Comparison of ENCODE assay signal across 8 mouse cellular contexts in the genomic region with DNA sequence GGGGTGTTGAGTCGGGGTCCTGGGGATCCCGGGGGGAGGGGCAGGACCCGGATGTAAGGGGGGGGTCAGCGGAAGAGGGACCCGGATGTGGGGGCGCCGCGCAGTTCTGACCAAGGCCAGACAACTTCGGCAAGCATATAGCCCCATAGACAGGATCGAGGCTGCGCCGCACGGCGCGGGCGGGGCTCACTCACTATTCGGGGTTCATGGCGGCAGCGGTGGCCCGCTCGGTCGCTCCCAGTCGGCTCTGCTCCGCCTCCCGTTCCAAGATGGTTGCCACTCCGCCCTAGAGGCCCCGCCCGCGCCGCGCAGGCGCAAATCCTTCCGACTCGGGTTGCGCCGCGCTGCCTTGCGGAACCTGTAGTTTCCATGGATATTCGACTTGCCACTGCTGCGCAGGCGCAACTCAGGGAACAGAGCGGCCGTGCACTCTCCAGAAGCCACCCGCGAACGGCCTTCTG. TPM values are rescaled to one million over a fixed set of nuclear protein-coding genes. Genes with fewer than 3 reads are reported as not detected.
DNase-seq lines count a peak whose midpoint lies in the region; ATAC-seq and TF ChIP-seq lines count a peak whose summit lies in the region.

Rab1b (minus strand) TSS at position 342 of the 461 bp plus-strand sequence.

- WGBS in kidney, embryonic 14.5 days = under 1% methylated on average over 43 of the region's 46 CpGs
- WGBS in limb, embryonic 15.5 days = under 1% methylated on average over 40 of the region's 46 CpGs

- peak within 1 kb of the TSS; percentile 91 for H3K4me2 ChIP-seq in kidney, embryonic 14.5 days (replicated peaks; ENCODE audit: low read depth, low read length)
- peak within 1 kb of the TSS; percentile 76 for H3K4me2 ChIP-seq in limb, embryonic 15.5 days

- no peaks in the 10 kb centered on the region for H3K9me3 ChIP-seq in kidney, embryonic 14.5 days (ENCODE audit: control insufficient read depth, low read length)
- no peaks in the 10 kb centered on the region for H3K9me3 ChIP-seq in limb, embryonic 15.5 days

- peak; percentile 94 for ATAC-seq in kidney, embryonic 14.5 days (ENCODE audit: low FRiP score, low TSS enrichment)
- peak; percentile 93 for ATAC-seq in limb, embryonic 15.5 days (ENCODE audit: insufficient number of reproducible peaks, low FRiP score, low TSS enrichment, low read depth)

- no peak for TF ChIP-seq POLR2A in bone marrow macrophage, adult 2 months (IDR thresholded peaks at IDR 0.05; ENCODE audit: borderline replicate concordance, low read depth, low read length)
- TF ChIP-seq POLR2A in embryonic fibroblast, embryonic 13.5 days (IDR thresholded peaks at IDR 0.05; ENCODE audit: low read depth, low read length) = peak; percentile 71

- DNase-seq in A20 (ENCODE audit: low read depth, low spot score) = peak; percentile 99
- DNase-seq in heart, adult 9 months (ENCODE audit: low spot score in 2 of 2) = peak; percentile 98 to 99
- DNase-seq in monocyte, adult 2 months (ENCODE audit: low read depth in 1 of 2, low spot score in 2 of 2) = peak; percentile 93 to 95
- DNase-seq in spleen, postnatal 36 days (ENCODE audit: low spot score in 2 of 2) = peak; percentile 98 to 99

- H3K27ac ChIP-seq in bone marrow macrophage, adult 2 months (ENCODE audit: insufficient read depth, low read depth, low read length) = peak within 1 kb of the TSS; percentile 97
- peak within 1 kb of the TSS; percentile 94 for H3K27ac ChIP-seq in embryonic fibroblast, embryonic 13.5 days (ENCODE audit: insufficient read depth, low read length)
- H3K27ac ChIP-seq in kidney, embryonic 14.5 days (ENCODE audit: low read depth, low read length) = peak within 1 kb of the TSS; percentile 91
- H3K27ac ChIP-seq in limb, embryonic 15.5 days = peak within 1 kb of the TSS; percentile 99

- peaks cover 28% of the 10 kb centered on the region for H3K4me1 ChIP-seq in bone marrow macrophage, adult 2 months (ENCODE audit: control insufficient read depth, insufficient read depth, low read length)
- peaks cover 5% of the 10 kb centered on the region for H3K4me1 ChIP-seq in embryonic fibroblast, embryonic 13.5 days (ENCODE audit: control insufficient read depth, insufficient read depth, low read length)
- H3K4me1 ChIP-seq in kidney, embryonic 14.5 days (ENCODE audit: control insufficient read depth, insufficient read depth, low read length) = peaks cover 22% of the 10 kb centered on the region
- H3K4me1 ChIP-seq in limb, embryonic 15.5 days = peaks cover 19% of the 10 kb centered on the region

- H3K36me3 ChIP-seq in kidney, embryonic 14.5 days (ENCODE audit: control insufficient read depth, insufficient read depth, low read length) = peaks cover 61% of the 10 kb centered on the region
- H3K36me3 ChIP-seq in limb, embryonic 15.5 days = peaks cover 68% of the 10 kb centered on the region

- peak within 1 kb of the TSS; percentile 89 for H3K4me3 ChIP-seq in bone marrow macrophage, adult 2 months (ENCODE audit: insufficient read depth, low read length)
- H3K4me3 ChIP-seq in embryonic fibroblast, embryonic 13.5 days (ENCODE audit: insufficient read depth, low read length) = peak within 1 kb of the TSS; percentile 84
- peak within 1 kb of the TSS; percentile 86 for H3K4me3 ChIP-seq in kidney, embryonic 14.5 days (ENCODE audit: low read length)
- peak within 1 kb of the TSS; percentile 82 for H3K4me3 ChIP-seq in limb, embryonic 15.5 days

- no peak for TF ChIP-seq CTCF in bone marrow macrophage, adult 2 months (IDR thresholded peaks at IDR 0.05; ENCODE audit: low read depth, low read length)
- TF ChIP-seq CTCF in embryonic fibroblast, embryonic 13.5 days (IDR thresholded peaks at IDR 0.05; ENCODE audit: borderline replicate concordance, insufficient read depth, low read length) = no peak

- no peaks in the 10 kb centered on the region for H3K27me3 ChIP-seq in kidney, embryonic 14.5 days (ENCODE audit: control insufficient read depth, insufficient read depth, low read length)
- no peaks in the 10 kb centered on the region for H3K27me3 ChIP-seq in limb, embryonic 15.5 days

- peak within 1 kb of the TSS; percentile 84 for H3K9ac ChIP-seq in kidney, embryonic 14.5 days (ENCODE audit: low read depth, low read length)
- H3K9ac ChIP-seq in limb, embryonic 15.5 days = peak within 1 kb of the TSS; percentile 81

RNA-seq across cellular contexts. Expression of gene Rab1b, which starts in this region (rescaled TPM):
- 120 and 142 TPM in 2 replicates for polyA plus RNA-seq in bone marrow macrophage, adult 2 months (2012; ENCODE audit: insufficient read depth, insufficient read length, missing spikeins)
- 115 and 123 TPM in 2 replicates for polyA plus RNA-seq in embryonic fibroblast, embryonic 13.5 days (2011; ENCODE audit: insufficient read length, low read depth, missing spikeins)
- 273 and 286 TPM in 2 replicates for polyA plus RNA-seq in kidney, embryonic 14.5 days (2014; fragmentation: Nextera tagmentation; extraction: Ambion mirVana)
- polyA plus RNA-seq in limb, embryonic 15.5 days (2015; fragmentation: Nextera tagmentation; extraction: Ambion mirVana) = 239 and 270 TPM in 2 replicates

Comparison
In these comparisons a context has a peak if more than half of its experiments do, and no peak if none do; other contexts are left out.
1. Peak in every context shown above with its lines: DNase-seq, ATAC-seq, H3K4me3 ChIP-seq and H3K27ac ChIP-seq.